Mouse (Mus musculus) neural tube, embryonic 13.5 days (tissue): ENCODE data around the gene Ly75. TPM values are rescaled to one million over a fixed set of nuclear protein-coding genes. Genes with fewer than 3 reads are reported as not detected.

ENCODE experiments used
- ATAC-seq: fragments of 200-750 bp; cut with Nextera tagmentation; 2 replicates; pipeline ENCODE4 v1.8.0; 2017; ENCODE audit warnings: low read depth, mild to moderate bottlenecking, moderate TSS enrichment, moderate library complexity
- H3K27ac ChIP-seq: fragments of 300-500 bp; sonication (generic); replicated peaks from 2 replicates; pipeline ENCODE4 v1.5.1; 2015; ENCODE audit warnings: moderate library complexity, mild to moderate bottlenecking, inconsistent platforms
- H3K27me3 ChIP-seq: fragments of 300-500 bp; sonication (generic); 2 replicates; pipeline ENCODE4 v1.6.1; 2015; ENCODE audit warnings: mild to moderate bottlenecking, inconsistent platforms
- H3K36me3 ChIP-seq: fragments of 300-500 bp; sonication (generic); 2 replicates; pipeline ENCODE4 v1.6.1; 2015; ENCODE audit warnings: mild to moderate bottlenecking, inconsistent platforms
- H3K4me1 ChIP-seq: fragments of 300-500 bp; sonication (generic); replicated peaks from 2 replicates; pipeline ENCODE4 v1.6.1; 2015; ENCODE audit warnings: inconsistent platforms
- H3K4me2 ChIP-seq: fragments of 300-500 bp; sonication (generic); 2 replicates; pipeline ENCODE4 v1.6.1; 2015; ENCODE audit warnings: inconsistent platforms, mild to moderate bottlenecking, moderate library complexity
- H3K4me3 ChIP-seq: fragments of 300-500 bp; sonication (generic); 2 replicates; pipeline ENCODE4 v1.5.1; 2015; ENCODE audit warnings: mild to moderate bottlenecking, inconsistent platforms
- H3K9ac ChIP-seq: fragments of 300-500 bp; sonication (generic); 2 replicates; pipeline ENCODE4 v1.6.1; 2015; ENCODE audit warnings: moderate library complexity, mild to moderate bottlenecking, inconsistent platforms
- H3K9me3 ChIP-seq: fragments of 300-500 bp; sonication (generic); 2 replicates; pipeline ENCODE4 v1.6.1; 2016; ENCODE audit warnings: inconsistent platforms
- WGBS: fragments of 180-500 bp; shearing (Covaris S2); methylation state at CpG from one replicate; pipeline ENCODE4 v1.1.7; 2015; 5-methylcytosine and 5-hydroxymethylcytosine counted together
- polyA plus RNA-seq: library from polyadenylated mRNA; unstranded; fragments of >200 nt; fragmentation: Nextera tagmentation; extraction: Ambion mirVana; gene quantifications from 2 replicates; pipeline ENCODE4 v1.2.1, GENCODE M21; 2015

Ly75 gene
- polyA plus RNA-seq, 1 experiment from 2014 or later, result 0.81 TPM

DNA sequence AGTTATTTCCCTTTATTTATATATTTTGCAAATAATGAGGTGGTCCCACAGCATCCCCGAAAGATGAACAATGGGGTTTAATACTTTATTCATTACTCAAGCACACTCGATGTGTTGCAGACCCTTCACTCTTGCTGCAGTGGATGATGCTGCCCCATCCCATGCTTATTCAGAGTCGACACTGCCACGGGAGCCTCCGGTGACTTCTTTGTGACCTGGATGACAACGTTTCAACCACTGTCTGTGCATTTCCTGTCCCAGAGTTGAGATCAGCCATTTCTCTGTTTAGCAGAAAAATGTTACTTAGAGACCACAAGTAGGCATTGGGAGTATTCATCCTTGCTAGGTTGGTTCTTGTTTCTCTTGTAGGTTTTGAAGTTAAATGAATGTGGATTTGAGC, 10.7 kb upstream of the Ly75 start:
- Histone ChIP-seq H3K9me3 (no peaks in the 10 kb centered on the region), H3K27me3 (no peaks in the 10 kb centered on the region), H3K4me3 (no peak overlapping the region), H3K9ac (no peak overlapping the region), H3K36me3 (no peaks in the 10 kb centered on the region), H3K4me1 (no peaks in the 10 kb centered on the region), H3K27ac (no peak overlapping the region), H3K4me2 (no peak overlapping the region)
- ATAC-seq, result no peak
- 78% methylated on average over 6 of the region's 6 CpGs for WGBS

DNA sequence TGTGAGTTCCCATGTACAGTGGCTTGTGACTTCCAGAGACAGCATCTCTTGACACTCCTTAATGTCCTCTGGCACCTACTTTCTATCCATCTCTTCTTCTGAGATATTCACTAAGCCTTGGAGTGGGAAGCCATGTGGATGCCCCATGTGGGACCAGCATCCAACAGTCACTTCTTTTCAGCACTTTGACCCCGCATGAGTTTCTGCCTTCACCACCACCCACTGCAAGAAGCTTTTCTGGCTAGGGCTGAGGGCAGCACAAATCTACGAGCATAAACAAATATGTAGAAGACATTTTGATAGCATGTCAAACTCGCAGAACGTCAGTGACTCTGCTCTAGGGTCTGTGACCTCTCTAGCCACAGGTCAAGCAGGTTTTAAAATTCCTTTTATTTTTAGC, 9.2 kb upstream of the Ly75 start:
- H3K4me3 ChIP-seq, result no peak overlapping the region
- no peaks in the 10 kb centered on the region for H3K9me3 ChIP-seq
- H3K9ac ChIP-seq, result no peak overlapping the region
- 89% methylated on average over 4 of the region's 4 CpGs for WGBS
- no peak overlapping the region for H3K4me2 ChIP-seq
- ATAC-seq, result no peak
- no peaks in the 10 kb centered on the region for H3K36me3 ChIP-seq
- H3K4me1 ChIP-seq, result no peaks in the 10 kb centered on the region
- H3K27me3 ChIP-seq, result no peaks in the 10 kb centered on the region
- H3K27ac ChIP-seq, result no peak overlapping the region

DNA sequence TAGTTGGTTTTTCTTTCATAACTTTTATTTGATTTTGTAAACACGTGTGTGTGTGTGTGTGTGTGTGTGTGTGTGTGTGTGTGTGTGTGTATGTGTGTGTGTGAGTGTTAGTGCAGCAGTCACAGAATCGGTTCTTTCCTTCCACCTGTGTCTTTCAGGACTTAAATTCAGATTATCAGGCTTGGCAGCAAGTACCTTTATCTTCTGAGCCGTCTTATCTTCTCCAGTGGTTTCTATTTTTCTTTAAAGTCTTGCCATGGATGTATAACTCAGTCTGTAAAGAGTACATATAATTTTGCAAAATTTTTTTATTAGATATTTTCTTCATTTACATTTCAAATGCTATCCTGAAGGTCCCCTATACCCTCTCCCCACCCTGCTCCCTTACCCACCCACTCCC, 4.3 kb upstream of the Ly75 start:
- Histone ChIP-seq H3K27me3 (peaks cover 13% of the 10 kb centered on the region), H3K4me3 (no peak overlapping the region), H3K27ac (no peak overlapping the region), H3K4me1 (peaks cover 12% of the 10 kb centered on the region), H3K4me2 (no peak overlapping the region), H3K9me3 (no peaks in the 10 kb centered on the region), H3K9ac (no peak overlapping the region), H3K36me3 (no peaks in the 10 kb centered on the region)
- 88% methylated on average over 3 of the region's 3 CpGs for WGBS
- ATAC-seq, result no peak

DNA sequence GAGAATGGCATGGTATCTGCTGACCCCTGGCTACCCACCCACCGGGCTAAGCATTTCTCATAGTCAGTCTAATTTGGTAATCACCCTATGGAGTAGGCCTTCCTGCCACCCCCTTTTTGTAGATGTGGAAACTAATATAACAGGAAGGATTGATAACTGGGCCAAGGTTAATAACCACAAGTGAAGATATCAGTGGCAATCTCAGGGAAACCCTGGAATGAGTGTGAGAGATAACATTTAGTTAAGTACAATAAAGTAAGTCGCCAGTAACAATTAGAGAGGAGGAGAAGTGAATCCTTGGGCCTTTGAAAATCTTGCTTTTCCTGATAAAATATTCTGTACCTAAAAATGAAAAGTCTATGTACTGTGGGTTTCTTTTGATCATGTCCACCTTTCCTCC, 3.7 kb upstream of the Ly75 start:
- Histone ChIP-seq H3K9me3 (no peaks in the 10 kb centered on the region), H3K4me1 (peaks cover 12% of the 10 kb centered on the region), H3K4me3 (no peak overlapping the region), H3K27ac (no peak overlapping the region), H3K4me2 (no peak overlapping the region), H3K9ac (no peak overlapping the region), H3K27me3 (peaks cover 18% of the 10 kb centered on the region), H3K36me3 (no peaks in the 10 kb centered on the region)
- WGBS, result 81% methylated on average over 2 of the region's 2 CpGs
- no peak for ATAC-seq

DNA sequence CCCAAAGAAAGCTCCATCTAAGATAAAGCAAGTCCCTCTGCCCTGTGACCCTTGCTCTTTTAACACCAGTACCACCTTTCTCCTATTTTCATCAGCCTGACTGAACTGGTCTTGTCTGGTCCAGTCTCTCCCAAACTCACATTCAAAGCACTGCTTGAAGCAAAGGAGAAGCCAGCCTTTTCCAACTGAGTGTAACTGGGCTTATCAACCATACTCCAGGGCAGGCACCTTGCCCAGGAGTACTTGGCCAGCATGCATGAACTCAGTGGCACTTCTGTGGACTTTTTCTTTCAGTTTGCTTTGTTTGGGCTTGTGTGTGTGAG, 1.6 kb upstream of the Ly75 start:
- Histone ChIP-seq H3K4me2 (no peak overlapping the region), H3K4me3 (no peak overlapping the region), H3K9ac (no peak overlapping the region), H3K27ac (no peak overlapping the region), H3K4me1 (peaks cover 12% of the 10 kb centered on the region), H3K36me3 (no peaks in the 10 kb centered on the region), H3K27me3 (peaks cover 22% of the 10 kb centered on the region), H3K9me3 (no peaks in the 10 kb centered on the region)
- no peak for ATAC-seq

DNA sequence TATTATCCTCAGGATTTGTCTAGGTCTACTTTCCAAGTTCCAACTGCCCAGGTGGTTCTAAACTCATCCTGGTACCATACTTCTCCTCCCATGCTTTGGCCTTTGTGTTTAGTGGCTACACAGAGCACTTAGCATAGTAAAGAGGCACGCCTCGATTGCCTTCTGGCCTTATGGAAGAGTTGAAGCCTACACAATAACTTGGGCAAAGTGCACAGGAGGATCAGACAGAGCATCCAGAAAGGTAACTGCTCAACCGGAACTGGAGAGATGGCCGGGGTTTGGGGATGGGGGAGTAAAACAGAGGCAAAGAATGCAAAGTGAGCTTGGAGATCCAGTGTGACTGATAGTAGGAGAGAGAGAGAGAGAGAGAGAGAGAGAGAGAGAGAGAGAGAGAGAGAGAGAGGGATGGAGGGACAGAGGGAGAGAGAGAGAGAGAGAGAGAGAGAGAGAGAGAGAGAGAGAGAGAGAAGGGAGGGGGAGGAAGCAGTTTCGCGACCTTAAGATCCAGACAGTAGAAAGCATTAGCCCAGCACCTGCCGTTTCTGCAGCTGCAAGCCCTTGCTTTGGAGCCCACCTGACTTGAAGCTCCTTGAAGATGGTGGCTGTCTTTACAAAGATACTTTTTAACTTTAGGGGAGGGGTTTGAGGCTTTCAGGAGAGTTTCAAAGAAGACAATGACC, 1.1 kb upstream of the Ly75 start:
- Histone ChIP-seq H3K4me2 (no peak overlapping the region), H3K27ac (no peak overlapping the region), H3K4me3 (no peak overlapping the region), H3K36me3 (no peaks in the 10 kb centered on the region), H3K4me1 (peaks cover 12% of the 10 kb centered on the region), H3K27me3 (peaks cover 22% of the 10 kb centered on the region), H3K9ac (no peak overlapping the region), H3K9me3 (no peaks in the 10 kb centered on the region)
- 46% methylated on average over 7 of the region's 7 CpGs for WGBS
- no peak for ATAC-seq

DNA sequence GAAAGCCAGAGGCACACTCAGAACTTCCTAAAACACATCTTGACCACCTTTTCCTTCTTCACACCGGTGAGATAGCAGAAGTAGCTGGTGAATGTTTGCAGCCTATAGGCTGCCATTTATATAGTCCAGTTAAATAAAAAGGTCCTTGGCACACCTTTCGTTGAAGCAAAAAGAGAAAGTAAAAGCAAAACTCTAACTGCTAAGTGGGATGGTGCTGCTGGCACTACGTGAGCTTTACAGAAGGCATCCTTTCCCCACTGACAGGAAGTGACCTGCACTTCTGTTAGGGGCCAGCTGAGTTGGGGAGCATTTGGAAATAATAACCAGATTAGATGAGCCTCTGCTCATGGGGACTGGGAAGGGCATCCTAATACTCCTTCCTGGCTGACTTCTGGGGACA, 757 bp downstream of the Ly75 start:
- peak overlapping the region; percentile 60 for H3K4me3 ChIP-seq
- H3K27ac ChIP-seq, result no peak overlapping the region
- 67% methylated on average over 3 of the region's 3 CpGs for WGBS
- H3K4me1 ChIP-seq, result peaks cover 12% of the 10 kb centered on the region
- H3K9me3 ChIP-seq, result no peaks in the 10 kb centered on the region
- peak overlapping the region; percentile 90 for H3K4me2 ChIP-seq
- H3K36me3 ChIP-seq, result no peaks in the 10 kb centered on the region
- H3K27me3 ChIP-seq, result peaks cover 22% of the 10 kb centered on the region
- no peak overlapping the region for H3K9ac ChIP-seq
- no peak for ATAC-seq

DNA sequence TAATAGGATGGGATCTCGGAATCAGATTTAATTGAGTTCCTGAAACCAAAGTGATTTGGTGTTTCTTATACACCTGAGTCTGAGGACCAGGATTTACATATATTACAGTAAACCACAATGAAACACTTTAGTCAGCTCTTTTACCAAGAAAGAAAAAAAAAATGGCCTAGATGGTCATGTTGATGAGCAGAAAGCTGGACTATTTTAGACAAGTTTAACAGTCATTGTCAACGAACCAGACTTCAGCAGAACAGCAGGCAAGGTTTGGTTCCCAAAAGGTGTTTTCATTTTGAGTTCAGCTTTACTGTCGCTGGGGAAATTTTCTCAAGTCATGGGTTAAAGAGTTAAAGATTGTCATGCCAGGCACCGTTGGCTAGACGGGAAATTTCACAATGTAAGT, 5.8 kb downstream of the Ly75 start:
- H3K4me3 ChIP-seq, result no peak overlapping the region
- H3K4me2 ChIP-seq, result no peak overlapping the region
- WGBS, result 90% methylated on average over 5 of the region's 5 CpGs
- no peak overlapping the region for H3K27ac ChIP-seq
- no peaks in the 10 kb centered on the region for H3K4me1 ChIP-seq
- no peaks in the 10 kb centered on the region for H3K36me3 ChIP-seq
- no peak for ATAC-seq
- H3K9ac ChIP-seq, result no peak overlapping the region
- peaks cover 8% of the 10 kb centered on the region for H3K27me3 ChIP-seq
- H3K9me3 ChIP-seq, result no peaks in the 10 kb centered on the region

DNA sequence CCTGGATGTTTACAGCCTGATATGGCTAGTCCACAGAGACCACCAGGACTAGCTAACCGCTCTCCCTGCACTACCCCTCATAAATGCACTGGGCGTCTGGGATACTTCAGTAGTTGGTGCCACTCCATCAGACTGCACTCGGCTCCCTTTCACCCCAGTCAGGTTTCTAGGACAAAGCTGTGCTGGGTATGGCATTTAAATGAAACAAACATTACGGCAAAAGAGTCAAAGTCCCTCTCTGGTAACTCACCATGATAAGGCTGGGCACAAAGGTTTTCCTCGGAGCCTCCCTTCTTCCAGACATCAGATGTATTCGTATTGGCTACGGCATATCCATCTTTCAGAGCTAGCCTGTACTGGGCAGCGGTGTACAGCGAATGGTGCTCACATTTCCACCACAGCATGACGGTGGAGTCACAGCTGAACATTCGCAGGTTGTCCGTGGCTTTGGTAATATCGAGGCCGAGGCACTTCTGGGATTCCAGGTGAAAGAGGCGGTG, 7.4 kb downstream of the Ly75 start:
- no peak overlapping the region for H3K4me2 ChIP-seq
- no peak overlapping the region for H3K4me3 ChIP-seq
- H3K4me1 ChIP-seq, result no peaks in the 10 kb centered on the region
- H3K27me3 ChIP-seq, result no peaks in the 10 kb centered on the region
- 92% methylated on average over 15 of the region's 15 CpGs for WGBS
- H3K36me3 ChIP-seq, result no peaks in the 10 kb centered on the region
- H3K9ac ChIP-seq, result no peak overlapping the region
- H3K27ac ChIP-seq, result no peak overlapping the region
- ATAC-seq, result no peak
- no peaks in the 10 kb centered on the region for H3K9me3 ChIP-seq

DNA sequence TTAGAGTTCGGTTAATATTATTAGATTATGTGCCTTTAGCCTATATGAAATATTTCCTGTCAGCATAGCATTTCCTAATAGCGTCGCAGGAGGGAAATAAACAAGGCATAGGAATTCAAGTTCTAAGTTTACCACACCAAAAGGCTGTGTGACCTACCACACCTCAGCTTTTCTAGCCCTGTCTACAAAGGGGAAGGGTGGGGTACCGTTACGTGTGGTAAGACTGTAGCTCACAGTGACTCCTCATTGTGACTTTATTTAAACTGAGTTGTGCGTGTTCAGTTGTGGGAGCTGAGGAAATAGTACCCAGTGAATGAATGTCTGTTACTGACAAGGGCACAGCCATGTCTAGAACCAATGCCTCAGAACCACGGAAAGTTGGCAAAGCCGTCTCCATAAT, 8.0 kb downstream of the Ly75 start:
- Histone ChIP-seq H3K9me3 (no peaks in the 10 kb centered on the region), H3K27me3 (no peaks in the 10 kb centered on the region), H3K4me3 (no peak overlapping the region), H3K4me2 (no peak overlapping the region), H3K9ac (no peak overlapping the region), H3K4me1 (no peaks in the 10 kb centered on the region), H3K36me3 (no peaks in the 10 kb centered on the region), H3K27ac (no peak overlapping the region)
- no peak for ATAC-seq
- WGBS, result 93% methylated on average over 8 of the region's 8 CpGs

DNA sequence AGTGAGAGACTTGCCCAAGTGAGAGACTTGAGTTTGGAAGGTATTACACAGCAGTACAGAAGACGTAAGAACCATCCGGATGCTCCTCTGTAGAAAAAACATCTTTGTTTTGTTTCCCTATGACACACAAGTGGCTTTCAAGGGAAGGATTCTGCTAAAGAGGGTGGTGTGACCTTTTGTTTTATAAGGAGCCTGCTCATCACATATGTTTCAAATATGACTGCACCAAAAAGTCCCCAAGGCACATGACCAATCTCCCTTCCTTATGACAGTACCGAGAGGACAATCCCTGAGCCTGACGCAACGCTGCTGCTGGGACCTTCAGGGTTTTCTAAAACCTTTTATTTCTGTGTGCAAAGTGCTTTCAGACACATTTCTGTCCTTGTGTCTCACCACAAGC, 12.9 kb downstream of the Ly75 start:
- no peaks in the 10 kb centered on the region for H3K27me3 ChIP-seq
- H3K9ac ChIP-seq, result no peak overlapping the region
- 92% methylated on average over 5 of the region's 5 CpGs for WGBS
- no peaks in the 10 kb centered on the region for H3K36me3 ChIP-seq
- no peak overlapping the region for H3K27ac ChIP-seq
- ATAC-seq, result no peak
- H3K4me1 ChIP-seq, result no peaks in the 10 kb centered on the region
- no peak overlapping the region for H3K4me2 ChIP-seq
- H3K9me3 ChIP-seq, result no peaks in the 10 kb centered on the region
- H3K4me3 ChIP-seq, result no peak overlapping the region

DNA sequence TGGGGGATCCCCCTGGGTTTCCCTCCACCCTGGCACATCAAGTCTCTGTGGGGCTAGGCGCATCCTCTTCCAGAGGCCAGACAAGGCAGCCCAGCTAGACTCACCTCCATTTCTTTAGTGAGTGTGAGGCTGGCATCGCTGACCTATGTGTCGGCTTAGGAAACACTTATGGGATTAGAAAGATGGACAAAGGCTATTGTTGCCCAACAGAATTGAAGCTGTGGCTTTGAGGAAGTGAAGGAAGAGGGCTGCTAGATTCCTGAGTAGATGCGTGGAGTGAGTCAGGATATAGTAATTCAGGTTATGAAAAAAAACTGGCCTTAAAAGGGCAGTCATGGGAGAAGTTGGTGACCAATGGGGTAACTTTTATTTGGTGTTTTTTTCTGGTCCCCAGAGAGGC, 13.6 kb downstream of the Ly75 start:
- Histone ChIP-seq H3K9me3 (no peaks in the 10 kb centered on the region), H3K36me3 (no peaks in the 10 kb centered on the region), H3K9ac (no peak overlapping the region), H3K4me2 (no peak overlapping the region), H3K27me3 (no peaks in the 10 kb centered on the region), H3K4me1 (no peaks in the 10 kb centered on the region), H3K27ac (no peak overlapping the region), H3K4me3 (no peak overlapping the region)
- 94% methylated on average over 4 of the region's 4 CpGs for WGBS
- ATAC-seq, result no peak

DNA sequence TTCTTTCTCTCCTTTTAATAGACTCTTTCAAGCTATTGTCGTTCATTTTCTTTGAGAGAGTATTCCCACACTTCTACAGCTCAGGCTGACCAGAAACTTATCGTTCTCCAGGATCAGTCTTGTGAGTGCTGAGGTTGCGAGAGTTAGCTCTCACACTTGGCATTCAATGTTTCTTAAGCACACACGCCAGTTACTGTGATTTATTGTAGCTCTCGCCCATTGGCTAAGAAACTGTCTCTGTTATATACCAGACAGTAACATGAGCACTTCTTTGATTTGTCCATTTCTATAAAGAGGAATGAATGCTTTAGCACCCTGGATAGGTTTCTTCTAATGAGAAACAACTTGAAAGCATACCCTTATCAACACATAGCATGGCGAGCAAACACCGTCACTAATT, 15.2 kb downstream of the Ly75 start:
- H3K36me3 ChIP-seq, result no peaks in the 10 kb centered on the region
- no peak for ATAC-seq
- H3K27ac ChIP-seq, result no peak overlapping the region
- no peak overlapping the region for H3K4me2 ChIP-seq
- no peaks in the 10 kb centered on the region for H3K27me3 ChIP-seq
- no peaks in the 10 kb centered on the region for H3K4me1 ChIP-seq
- H3K4me3 ChIP-seq, result no peak overlapping the region
- H3K9ac ChIP-seq, result no peak overlapping the region
- 86% methylated on average over 7 of the region's 7 CpGs for WGBS
- no peaks in the 10 kb centered on the region for H3K9me3 ChIP-seq
